Mouse (Mus musculus) lung, adult 2 months (tissue): Measurements from ENCODE around the gene Tmem160.

Experiments
- CTCF ChIP-seq: fragments of 200-500 bp; IDR thresholded peaks from 2 replicates; pipeline ENCODE4 v1.5.1; 2011; ENCODE audit warnings: mild to moderate bottlenecking, low read length, control low read depth; ENCODE audit not compliant: insufficient read depth
- POLR2A ChIP-seq: fragments of 200-500 bp; IDR thresholded peaks from 2 replicates; pipeline ENCODE4 v1.6.1; 2011; ENCODE audit warnings: low read depth, mild to moderate bottlenecking, control low read depth, low read length, borderline replicate concordance; ENCODE audit errors: extremely low read depth

DNA sequence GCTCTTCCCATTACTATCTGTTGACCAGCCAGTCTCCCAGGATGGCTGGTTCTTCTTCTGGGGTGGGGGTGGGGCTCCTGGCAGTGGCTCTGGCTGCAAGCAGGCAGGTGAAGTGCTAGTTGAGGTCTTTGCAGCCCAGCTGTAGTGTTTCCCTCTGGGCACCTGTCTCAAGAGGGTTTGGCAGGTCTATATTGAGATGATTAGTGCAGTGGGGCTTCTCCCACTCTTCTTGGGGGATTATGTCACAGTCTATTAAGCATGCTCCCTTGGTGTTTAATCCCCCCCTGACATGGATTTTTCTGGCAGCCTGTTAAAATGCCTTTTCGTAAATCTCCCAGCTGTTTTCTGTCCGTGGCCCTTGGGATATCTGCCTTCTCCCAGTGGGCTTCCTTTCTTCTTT is 39.6 kb upstream of the Tmem160 start:
- TF ChIP-seq CTCF (no peak), POLR2A (no peak)
